Mouse (Mus musculus) CH12.LX (cell line): ENCODE measurements around the gene Dusp23. TPM values are rescaled to one million over a fixed set of nuclear protein-coding genes. Genes with fewer than 3 reads are reported as not detected.
A peak's percentile ranks its signal among the peaks of the same experiment; 100 is the strongest.

Experiments
- DNase-seq: peaks from one replicate; pipeline ENCODE4 v3.0.0-alpha.2; 2013; ENCODE audit errors: extremely low read depth
- H3K27ac ChIP-seq: 2 replicates; pipeline ENCODE4 v1.5.1; 2012; ENCODE audit warnings: low read depth, mild to moderate bottlenecking, control low read depth, moderate library complexity; ENCODE audit not compliant: insufficient read depth
- H3K27me3 ChIP-seq: replicated peaks from 2 replicates; pipeline ENCODE3; 2012; ENCODE audit warnings: inconsistent platforms
- H3K36me3 ChIP-seq, 2 experiments: replicated peaks in 1 of 2; 2 replicates each; pipeline versions ENCODE3 to v1.6.1; 2012; ENCODE audit warnings: inconsistent platforms in 1 of 2, low read length in 1 of 2, mild to moderate bottlenecking in 1 of 2, mixed read lengths in 1 of 2, moderate library complexity in 1 of 2; ENCODE audit not compliant: control insufficient read depth in 1 of 2, insufficient read depth in 1 of 2
- H3K4me1 ChIP-seq, 2 experiments: 2 replicates each; pipeline ENCODE4 v1.6.1; 2012; ENCODE audit warnings: inconsistent platforms in 1 of 2, moderate library complexity in 1 of 2; ENCODE audit not compliant: insufficient read depth in 2 of 2, control insufficient read depth in 1 of 2
- H3K4me2 ChIP-seq: 2 replicates; pipeline ENCODE4 v1.6.1; 2012; ENCODE audit warnings: low read depth, mild to moderate bottlenecking, control low read depth; ENCODE audit not compliant: poor library complexity, insufficient read depth, severe bottlenecking
- H3K4me3 ChIP-seq, 3 experiments: fragments of 150-350 bp in 1 of 3; sonication (generic) in 1 of 3; replicated peaks in 1 of 3; 2 replicates each; pipeline versions ENCODE3 to v1.5.1; 2011 to 2012; ENCODE audit warnings: low read depth in 2 of 3, low read length in 2 of 3, mild to moderate bottlenecking in 2 of 3, moderate library complexity in 2 of 3, control low read depth in 1 of 3, improper control_type of control experiment in 1 of 3, inconsistent platforms in 1 of 3, mixed read lengths in 1 of 3; ENCODE audit not compliant: poor library complexity in 1 of 3
- H3K79me2 ChIP-seq: replicated peaks from 2 replicates; pipeline ENCODE4 v1.6.1; 2012; ENCODE audit warnings: mild to moderate bottlenecking, moderate library complexity; ENCODE audit not compliant: control insufficient read depth, poor library complexity, insufficient read depth, severe bottlenecking; ENCODE audit errors: extremely low read depth
- H3K9ac ChIP-seq: 2 replicates; pipeline ENCODE4 v1.6.1; 2012; ENCODE audit warnings: low read depth, mild to moderate bottlenecking, control low read depth, moderate library complexity; ENCODE audit not compliant: insufficient read depth
- H3K9me3 ChIP-seq: replicated peaks from 2 replicates; pipeline ENCODE3; 2012; ENCODE audit warnings: low read length, inconsistent platforms, mixed read lengths
- BHLHE40 ChIP-seq: IDR thresholded peaks from 2 replicates; pipeline ENCODE4 v1.6.1; 2011; ENCODE audit warnings: mild to moderate bottlenecking, low read depth, low read length, improper control_type of control experiment
- CHD1 ChIP-seq: IDR thresholded peaks from 2 replicates; pipeline ENCODE4 v1.6.1; 2012; ENCODE audit warnings: low read depth, low read length, improper control_type of control experiment, inconsistent platforms
- CHD2 ChIP-seq: IDR thresholded peaks from 2 replicates; pipeline ENCODE4 v1.6.1; 2011; ENCODE audit warnings: low read length, improper control_type of control experiment
- EP300 ChIP-seq: IDR thresholded peaks from 2 replicates; pipeline ENCODE4 v1.6.1; 2011; ENCODE audit warnings: low read length, improper control_type of control experiment
- IRF4 ChIP-seq: IDR thresholded peaks from 2 replicates; pipeline ENCODE4 v1.6.1; 2014; ENCODE audit warnings: low read depth, mild to moderate bottlenecking, inconsistent platforms, low read length, improper control_type of control experiment
- JUND ChIP-seq: conservative IDR thresholded peaks from 2 replicates; pipeline ENCODE4 v1.6.1; 2011; ENCODE audit warnings: low read depth, low read length, improper control_type of control experiment
- KAT2A ChIP-seq: IDR thresholded peaks from 2 replicates; pipeline ENCODE4 v1.6.1; 2012; ENCODE audit warnings: low read length, improper control_type of control experiment, inconsistent platforms; ENCODE audit not compliant: insufficient replicate concordance
- MAX ChIP-seq: IDR thresholded peaks from 2 replicates; pipeline ENCODE4 v1.6.1; 2011; ENCODE audit warnings: low read length, improper control_type of control experiment
- MXI1 ChIP-seq: IDR thresholded peaks from 2 replicates; pipeline ENCODE4 v1.6.1; 2011; ENCODE audit warnings: mild to moderate bottlenecking, low read depth, low read length, improper control_type of control experiment
- MYC ChIP-seq: IDR thresholded peaks from 2 replicates; pipeline ENCODE4 v1.6.1; 2011; ENCODE audit warnings: low read depth, mild to moderate bottlenecking, improper control_type of control experiment, low read length
- POLR2AphosphoS2 ChIP-seq: IDR thresholded peaks from 2 replicates; pipeline ENCODE4 v1.6.1; 2011; ENCODE audit warnings: low read depth, low read length, improper control_type of control experiment
- SIN3A ChIP-seq: IDR thresholded peaks from 2 replicates; pipeline ENCODE4 v1.6.1; 2012; ENCODE audit warnings: low read length, improper control_type of control experiment, inconsistent platforms
- USF1 ChIP-seq: IDR thresholded peaks from 2 replicates; pipeline ENCODE4 v1.6.1; 2014; ENCODE audit warnings: low read depth, mild to moderate bottlenecking, inconsistent platforms, low read length, improper control_type of control experiment
- ZMIZ1 ChIP-seq: IDR thresholded peaks from 2 replicates; pipeline ENCODE4 v1.6.1; 2012; ENCODE audit warnings: low read depth, mild to moderate bottlenecking, inconsistent platforms, low read length, improper control_type of control experiment
- ZNF384 ChIP-seq: IDR thresholded peaks from 2 replicates; pipeline ENCODE4 v1.6.1; 2012; ENCODE audit warnings: low read depth, low read length, improper control_type of control experiment, inconsistent platforms
- dilution Hi-C: fragments of 300-500 bp; cut with MboI; formaldehyde crosslinking; loops from 2 replicates; pipeline ENCODE4 v1.14.3; 2020; ENCODE audit warnings: low sequenced_read_pairs; ENCODE audit not compliant: extremely low pct_unique_long_range_greater_than_20kb, extremely low pct_ligation_motif_present
- in situ Hi-C: fragments of 300-500 bp; cut with MboI; formaldehyde crosslinking; loops from 3 replicates; pipeline ENCODE4 v1.14.3; 2019; ENCODE audit warnings: low sequenced_read_pairs, low pct_ligation_motif_present, low pct_unique_long_range_greater_than_20kb, mixed read lengths
- polyA plus RNA-seq: library from polyadenylated mRNA; unstranded; fragments of >175 nt; gene quantifications from 2 replicates; pipeline ENCODE4 v1.2.1, GENCODE M21; 2012; ENCODE audit warnings: low read depth; ENCODE audit not compliant: insufficient read length
- total RNA-seq, 2 experiments: library from RNA; depleted of rRNA; stranded (reverse); fragments of 300-350 nt in 1 of 2; fragments of >200 nt in 1 of 2; gene quantifications; 2 replicates each; pipeline ENCODE4 v1.2.3; 2012 to 2014

Gene Dusp23
- total and polyA plus RNA-seq, 3 experiments = 0.30 to 1.7 (median 0.85) TPM

- in situ Hi-C loops = no loop called here
- Histone ChIP-seq H3K36me3 (no peaks in the 10 kb centered on the region), H3K79me2 (no peaks in the 10 kb centered on the region), H3K27me3 (no peaks in the 10 kb centered on the region)
- DNase-seq = peak; percentile 39
- peak; percentile 63 for TF ChIP-seq EP300
- no peak for TF ChIP-seq USF1
- TF ChIP-seq POLR2AphosphoS2 = no peak
- peak; percentile 73 for TF ChIP-seq BHLHE40
- no peak for TF ChIP-seq CHD1
- peak; percentile 89 for TF ChIP-seq MAX
- TF ChIP-seq IRF4 = peak; percentile 76
- peak; percentile 90 for TF ChIP-seq MYC
- TF ChIP-seq JUND = peak; percentile 34
- peak; percentile 72 for TF ChIP-seq MXI1
- no peak for TF ChIP-seq CHD2
- TF ChIP-seq, all 38 proteins: peak for 7
- H3K4me3 ChIP-seq = no peak within 1 kb of the TSS
- H3K9ac ChIP-seq = no peak within 1 kb of the TSS
- H3K27ac ChIP-seq = no peak within 1 kb of the TSS
- H3K9me3 ChIP-seq = no peaks in the 10 kb centered on the region
- H3K4me2 ChIP-seq = peak within 1 kb of the TSS; percentile 14; the same call in 1 of the 2 replicates
- H3K4me1 ChIP-seq = peaks cover 8 to 24% of the 10 kb centered on the region in 2 experiments
- dilution Hi-C loops = no loop called here
These were observed 42.4 kb downstream of the Dusp23 start, which contains the start of gene Slamf8 for GRCm38 (mm10) chr1:172590385-172590784. Gene Slamf8 (minus strand): TSS chr1:172590568.

GRCm38 (mm10) chr1:172585612-172586567 is 46.9 kb downstream of the Dusp23 start:
- H3K4me2 ChIP-seq = no peak overlapping the region
- no peaks in the 10 kb centered on the region for H3K36me3 ChIP-seq
- peaks cover 7 to 21% of the 10 kb centered on the region in 2 experiments for H3K4me1 ChIP-seq
- H3K27me3 ChIP-seq = no peaks in the 10 kb centered on the region
- in situ Hi-C loops = loop anchor here (5.0 kb wide), 1 partner anchor 34 kb away; no protein-coding TSS in a partner anchor
- H3K9ac ChIP-seq = no peak overlapping the region
- no peaks in the 10 kb centered on the region for H3K9me3 ChIP-seq
- no peak overlapping the region for H3K27ac ChIP-seq
- H3K4me3 ChIP-seq = no peak overlapping the region
- dilution Hi-C loops = no loop called here
- no peak for DNase-seq
- TF ChIP-seq SIN3A = no peak
- no peak for TF ChIP-seq ZNF384
- TF ChIP-seq JUND = no peak
- TF ChIP-seq ZMIZ1 = no peak
- no peak for TF ChIP-seq KAT2A
- TF ChIP-seq CHD1 = no peak
- no peak for TF ChIP-seq IRF4
- TF ChIP-seq, all 38 proteins: peak for 0
- H3K79me2 ChIP-seq = no peaks in the 10 kb centered on the region
